Mouse (Mus musculus): ENCODE results near the gene Col27a1. TPM values are rescaled to one million over a fixed set of nuclear protein-coding genes. Genes with fewer than 3 reads are reported as not detected.

Gene Col27a1
- polyA plus RNA-seq, 1 experiment from 2014 or later, result 4.2 TPM

MicroRNA genes within 50 kb of the gene (microRNA counts, 519-probe panel; counts per million panel counts)
- microRNA mmu-miR-455, result 322 counts per million, percentile 70 among the panel's probes with 10 or more counts

Small RNA genes within 50 kb of the gene (microRNA-seq; reads per million reads assigned to microRNA genes)
- gene Mir455, result 786 reads per million, percentile 76 among the genes with 10 or more reads in this experiment

Other genes with a start within 250 kb of the Col27a1 start
- gene Zfp618, start 248.4 kb upstream of the Col27a1 start, polyA plus RNA-seq (2014; fragmentation: Nextera tagmentation; extraction: Ambion mirVana), result 8.9 and 9.6 TPM in 2 replicates
- gene Ambp, start 59.2 kb upstream of the Col27a1 start, polyA plus RNA-seq (2014; fragmentation: Nextera tagmentation; extraction: Ambion mirVana), result 0.16 TPM in 1 of 2 replicates, not detected in the other
- 0.11 and 0.23 TPM in 2 replicates for gene Kif12, start 41.9 kb upstream of the Col27a1 start, polyA plus RNA-seq (2014; fragmentation: Nextera tagmentation; extraction: Ambion mirVana)
- gene Orm1, start 130.6 kb downstream of the Col27a1 start, polyA plus RNA-seq (2014; fragmentation: Nextera tagmentation; extraction: Ambion mirVana), result not detected in 2 replicates
- gene Orm3, start 142.2 kb downstream of the Col27a1 start, polyA plus RNA-seq (2014; fragmentation: Nextera tagmentation; extraction: Ambion mirVana), result not detected in 2 replicates
- not detected in 2 replicates for gene Orm2, start 148.4 kb downstream of the Col27a1 start, polyA plus RNA-seq (2014; fragmentation: Nextera tagmentation; extraction: Ambion mirVana)
- 1.9 and 2.2 TPM in 2 replicates for gene Akna, start 189.3 kb downstream of the Col27a1 start, polyA plus RNA-seq (2014; fragmentation: Nextera tagmentation; extraction: Ambion mirVana)